Mouse (Mus musculus) CD4-positive, CD25-positive, alpha-beta regulatory T cell, adult 4 months (primary cell): ENCODE results near the gene Gjb4. TPM values are rescaled to one million over a fixed set of nuclear protein-coding genes. Genes with fewer than 3 reads are reported as not detected.

Source experiments
- ATAC-seq: one replicate; pipeline ENCODE4 v1.8.0; 2017
- polyA plus RNA-seq, 2 experiments: library from polyadenylated mRNA; unstranded; fragments of 100-300 nt; shearing (Covaris generic); gene quantifications; one replicate each; pipeline ENCODE4 v1.2.1; 2017

The Gjb4 gene
- polyA plus RNA-seq: not detected

- ATAC-seq: no peak
These were observed at the start of gene Gjb4 for GRCm38 (mm10) chr4:127353951-127354438. TSS of gene Gjb4 (minus strand) at chr4:127354081.

GRCm38 (mm10) chr4:127402614-127403013 is 48.7 kb upstream of the Gjb4 start:
- no peak for ATAC-seq

- ATAC-seq: no peak
These were observed 48.3 kb upstream of the Gjb4 start for GRCm38 (mm10) chr4:127402166-127402565.

- ATAC-seq: no peak
These were observed 46.6 kb upstream of the Gjb4 start for GRCm38 (mm10) chr4:127400165-127401145.

GRCm38 (mm10) chr4:127395591-127395990 is 41.7 kb upstream of the Gjb4 start:
- ATAC-seq: no peak

GRCm38 (mm10) chr4:127389645-127390044 is 35.8 kb upstream of the Gjb4 start:
- ATAC-seq: no peak

- no peak for ATAC-seq
These were observed 23.5 kb upstream of the Gjb4 start for GRCm38 (mm10) chr4:127377344-127377743.

- no peak for ATAC-seq
These were observed 21.8 kb upstream of the Gjb4 start for GRCm38 (mm10) chr4:127375541-127376177.

- ATAC-seq: no peak
These were observed 20.8 kb upstream of the Gjb4 start for GRCm38 (mm10) chr4:127374645-127375044.

GRCm38 (mm10) chr4:127373491-127373890 is 19.6 kb upstream of the Gjb4 start:
- ATAC-seq: no peak

- ATAC-seq: no peak
These were observed 17.7 kb upstream of the Gjb4 start for GRCm38 (mm10) chr4:127371546-127371945.

- ATAC-seq: no peak
These were observed 16.6 kb upstream of the Gjb4 start for GRCm38 (mm10) chr4:127370447-127370846.

- no peak for ATAC-seq
These were observed 14.6 kb upstream of the Gjb4 start for GRCm38 (mm10) chr4:127368379-127368973.

GRCm38 (mm10) chr4:127365834-127366233 is 12.0 kb upstream of the Gjb4 start:
- no peak for ATAC-seq

- no peak for ATAC-seq
These were observed 11.6 kb upstream of the Gjb4 start for GRCm38 (mm10) chr4:127365433-127365832.

GRCm38 (mm10) chr4:127364431-127364830 is 10.6 kb upstream of the Gjb4 start:
- ATAC-seq: no peak

- no peak for ATAC-seq
These were observed 9.4 kb upstream of the Gjb4 start for GRCm38 (mm10) chr4:127363331-127363730.

GRCm38 (mm10) chr4:127362520-127362919 is 8.6 kb upstream of the Gjb4 start:
- ATAC-seq: no peak

GRCm38 (mm10) chr4:127358018-127358417 is 4.1 kb upstream of the Gjb4 start, which contains the start of gene Gjb5:
TSS of gene Gjb5 (minus strand) at chr4:127358181.
- ATAC-seq: no peak

- ATAC-seq: no peak
These were observed 915 bp upstream of the Gjb4 start for GRCm38 (mm10) chr4:127354506-127355485.

GRCm38 (mm10) chr4:127352594-127352993 is 1.3 kb downstream of the Gjb4 start:
- ATAC-seq: no peak
